Mouse (Mus musculus) layer of hippocampus, postnatal 36 days (tissue): Measurements from ENCODE around the gene Tdrd5. TPM values are rescaled to one million over a fixed set of nuclear protein-coding genes. Genes with fewer than 3 reads are reported as not detected.
"Not testable (repeated sequence)": the region's sequence is repeated elsewhere in the genome, so short reads cannot be mapped to it uniquely, and the experiment has no call there.

Experiments used
- DNase-seq, 2 experiments: peaks; one replicate each; pipeline ENCODE4 v3.0.0; 2022
- total RNA-seq, 2 experiments: library from RNA; stranded (reverse); gene quantifications; 2 replicates each; pipeline ENCODE4 v1.2.3; 2021

The Tdrd5 gene
- 1 to 10 TPM; 6.7 to 8.3 TPM for total RNA-seq

DNA sequence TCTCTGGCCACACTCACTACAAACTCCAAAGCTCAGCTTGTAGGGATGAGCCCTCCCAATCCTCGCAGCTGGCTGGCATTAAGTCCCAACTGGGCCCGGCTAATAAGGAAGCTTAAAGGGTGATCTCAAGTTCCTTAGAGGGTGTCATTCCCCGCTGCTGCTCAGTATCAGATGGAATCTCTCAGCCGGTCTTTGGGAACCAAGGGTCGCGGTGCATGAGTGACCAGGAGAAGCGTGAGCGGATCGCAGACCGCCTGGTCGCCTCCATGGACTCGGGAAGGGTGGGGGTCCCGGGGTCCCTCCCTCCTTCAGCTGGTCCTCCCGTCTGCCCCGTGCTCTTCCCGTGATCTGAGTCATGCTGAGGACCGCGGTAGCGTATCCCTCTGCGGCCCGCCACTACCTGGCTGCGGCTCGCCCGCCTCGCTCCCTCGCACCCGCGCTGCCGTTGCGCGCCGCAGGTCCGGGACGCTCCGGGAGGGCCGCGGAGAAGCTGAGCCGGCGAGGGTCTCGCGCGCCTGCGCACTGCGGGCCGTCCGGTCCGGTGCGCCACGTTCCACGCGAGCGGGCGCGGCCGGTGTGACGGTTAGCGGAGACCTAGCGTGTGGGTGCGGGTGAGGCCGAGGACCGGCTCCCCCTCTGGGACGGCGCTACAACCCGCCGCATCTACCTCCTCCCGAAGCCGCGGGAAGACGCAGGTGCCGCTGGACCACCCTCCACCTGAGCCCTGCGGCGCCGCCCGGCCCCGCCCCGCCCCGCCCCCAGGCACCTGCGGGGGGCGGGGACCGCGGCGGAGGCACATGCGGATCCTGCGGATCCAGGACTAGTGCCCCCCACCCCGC is at the start of gene Tdrd5:
Gene Tdrd5, minus strand, starts transcription at position 754 of the 839 bp plus-strand sequence.
- DNase-seq: peak; percentile 54 to 65

DNA sequence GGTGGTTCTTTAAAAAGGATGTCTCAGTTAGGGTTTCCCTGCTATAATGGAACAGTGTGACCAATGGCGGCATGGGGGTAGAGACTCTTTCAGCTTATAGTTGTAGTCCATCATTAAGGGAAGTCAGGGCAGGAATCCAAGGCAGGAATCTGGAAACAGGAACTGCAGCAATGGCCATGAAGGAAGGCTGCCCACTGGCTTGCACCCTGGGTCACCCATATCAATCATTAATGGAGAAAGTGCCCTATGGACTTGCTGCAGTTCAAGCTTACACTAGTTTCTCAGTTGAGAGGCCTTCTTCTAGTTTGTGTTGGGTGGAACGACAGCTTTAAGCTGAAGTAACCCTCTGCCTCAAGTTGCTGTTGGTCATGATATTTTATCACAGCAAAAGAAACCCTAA is 49.0 kb upstream of the Tdrd5 start:
- DNase-seq: no peak

DNA sequence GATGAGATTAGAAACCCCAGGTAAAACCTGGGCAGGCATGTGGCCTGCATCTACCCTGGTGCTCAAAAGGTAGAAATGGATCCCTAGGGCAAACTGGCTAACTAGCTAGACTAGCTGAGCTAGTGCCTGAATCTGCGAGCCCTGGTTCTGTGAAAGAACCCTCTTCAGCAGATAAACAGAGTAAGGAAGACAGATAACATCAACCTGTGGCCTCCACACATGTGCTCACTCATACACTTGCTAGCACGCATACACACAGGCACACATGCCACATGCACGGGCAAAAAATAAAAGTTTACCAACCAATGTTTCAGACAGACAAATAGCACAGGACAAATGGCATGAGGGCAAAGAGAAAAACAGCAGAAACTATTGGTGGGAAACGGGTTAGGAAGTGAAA is 47.0 kb upstream of the Tdrd5 start:
- no peak for DNase-seq

DNA sequence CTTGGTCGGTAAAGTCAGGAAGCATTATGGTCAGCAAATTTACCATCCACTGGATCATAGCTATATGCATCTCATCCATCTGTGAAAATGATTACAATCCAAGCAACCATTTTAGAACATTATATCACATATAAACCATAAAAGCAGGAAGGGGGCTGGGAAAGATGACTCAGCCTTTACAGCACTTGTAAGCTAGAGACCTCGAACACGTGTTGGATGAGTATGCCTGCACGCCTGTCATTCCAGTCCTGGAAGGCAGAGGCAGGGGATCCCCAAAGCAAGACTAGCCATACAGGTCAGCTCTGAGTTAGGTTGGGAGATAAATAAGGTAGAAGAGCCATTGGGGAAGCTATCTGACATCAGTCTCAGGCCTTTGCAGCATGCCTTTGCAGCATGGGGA is 45.6 kb upstream of the Tdrd5 start:
- DNase-seq: no peak

DNA sequence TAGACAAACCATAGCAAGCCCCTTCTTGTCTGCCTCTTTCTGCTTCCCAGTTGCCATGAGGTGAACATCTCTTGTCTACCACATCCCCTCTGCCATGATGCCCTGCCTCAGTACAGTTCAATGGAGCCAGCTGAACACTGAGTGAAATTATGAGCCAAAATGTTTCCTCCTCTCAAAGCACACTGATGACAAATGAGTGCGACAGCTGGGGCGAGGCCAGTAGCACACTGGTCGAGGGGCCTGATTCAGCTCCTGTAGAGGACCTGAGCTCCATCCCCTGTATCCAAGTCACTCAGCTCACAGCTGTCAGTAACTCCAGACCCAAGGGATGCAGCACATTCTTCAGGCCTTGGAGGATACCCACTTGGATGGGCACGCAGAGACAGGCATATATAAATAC is 42.2 kb upstream of the Tdrd5 start:
- no peak for DNase-seq

DNA sequence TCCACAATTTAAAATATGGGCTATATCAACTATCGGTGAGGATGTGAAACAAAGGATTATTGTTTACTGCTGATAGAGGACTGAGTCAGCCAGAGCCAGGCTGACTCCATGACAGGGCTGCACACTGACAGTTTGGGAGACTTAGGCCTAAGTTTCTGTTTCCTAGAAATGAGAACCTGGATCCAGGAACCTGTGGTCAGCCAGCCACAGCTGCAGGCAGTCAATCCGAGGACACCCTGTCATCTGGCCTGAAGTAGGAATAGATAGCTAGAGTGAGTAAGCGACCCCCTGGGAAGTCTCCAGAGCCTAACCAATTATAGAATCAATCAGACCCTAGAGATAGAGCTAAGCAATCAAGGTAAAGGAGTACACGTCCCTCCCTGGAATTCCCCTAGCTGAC is 41.0 kb upstream of the Tdrd5 start:
- DNase-seq: no peak

DNA sequence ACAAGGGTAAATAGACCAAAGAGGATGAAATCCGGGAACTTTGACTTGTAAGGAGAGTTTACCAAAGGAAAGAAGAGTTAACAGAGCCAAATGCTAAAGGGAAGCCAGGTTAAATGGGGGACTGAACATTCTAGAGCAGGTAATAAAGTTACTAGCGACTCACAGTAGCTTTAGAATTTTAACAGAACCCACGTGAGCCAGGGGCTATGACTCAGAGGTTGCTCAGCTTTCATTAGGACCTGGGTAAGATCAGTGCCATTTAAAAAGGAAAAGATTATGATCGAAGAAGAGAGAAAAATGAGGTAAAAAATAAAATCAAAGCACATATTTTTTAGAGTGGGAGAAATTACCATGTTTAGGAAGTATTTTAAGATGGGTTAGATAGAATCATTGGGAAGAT is 37.4 kb upstream of the Tdrd5 start:
- DNase-seq: no peak

DNA sequence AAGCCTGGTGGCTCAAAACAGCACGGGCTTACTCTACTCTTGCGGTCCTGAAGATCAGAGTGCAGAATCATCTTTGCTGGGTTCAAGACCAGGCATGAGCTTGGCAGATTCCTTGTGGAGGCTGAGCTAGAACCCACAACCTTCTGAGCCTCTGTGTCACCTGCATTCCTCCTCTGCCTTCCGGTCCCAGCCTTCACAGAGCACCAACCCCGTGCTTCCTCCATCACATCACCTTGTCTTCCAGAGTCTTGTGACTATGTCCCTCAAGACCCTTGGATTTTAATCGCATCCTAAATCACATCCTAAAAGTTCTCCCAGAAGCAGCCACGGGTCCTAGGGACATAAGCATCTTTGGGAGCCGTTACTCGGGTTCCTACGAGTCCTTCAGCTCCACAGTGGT is 19.7 kb upstream of the Tdrd5 start:
- no peak for DNase-seq

DNA sequence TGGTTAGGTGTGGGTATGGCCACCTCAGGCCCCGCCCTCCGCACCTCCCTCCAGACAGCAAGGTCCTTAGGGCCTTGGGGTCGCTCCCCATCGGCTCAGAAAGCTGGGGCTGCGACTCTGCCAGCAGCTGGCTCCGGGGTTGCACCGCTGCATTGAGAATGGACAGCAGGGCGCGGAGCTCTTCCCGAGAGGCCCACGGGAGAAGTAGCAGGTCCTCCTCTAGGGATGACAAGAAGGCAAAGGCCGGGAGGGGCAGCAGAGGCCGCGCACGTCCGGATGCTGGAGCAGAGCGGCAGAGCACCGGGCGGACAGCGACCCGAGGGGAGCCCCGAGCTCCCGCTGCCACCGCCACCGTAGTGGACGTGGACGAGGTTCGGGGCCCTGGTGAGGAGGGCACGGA is 7.2 kb upstream of the Tdrd5 start, which contains the start of gene Nphs2:
Gene Nphs2, plus strand, starts transcription at position 98 of the 400 bp plus-strand sequence.
- DNase-seq: no peak

DNA sequence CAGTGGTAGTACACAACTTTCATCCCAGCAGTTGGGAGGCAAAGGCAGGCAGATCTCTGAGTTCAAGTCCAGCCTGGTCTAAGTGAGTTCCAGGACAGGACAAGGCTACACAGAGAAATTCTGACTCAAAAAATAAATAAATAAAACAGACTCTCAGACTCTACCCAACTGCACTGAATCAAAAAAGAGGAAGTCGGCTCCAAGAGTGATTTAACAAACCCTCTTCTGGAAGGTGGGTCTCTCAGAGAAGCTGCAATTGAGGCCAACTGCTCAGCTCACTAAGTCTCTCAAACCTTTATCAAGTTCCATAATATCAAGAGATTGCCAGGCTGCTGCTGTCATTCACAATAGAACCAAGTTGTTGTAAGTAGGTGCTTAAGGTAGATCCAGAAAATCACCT is 5.1 kb upstream of the Tdrd5 start:
- no peak for DNase-seq

DNA sequence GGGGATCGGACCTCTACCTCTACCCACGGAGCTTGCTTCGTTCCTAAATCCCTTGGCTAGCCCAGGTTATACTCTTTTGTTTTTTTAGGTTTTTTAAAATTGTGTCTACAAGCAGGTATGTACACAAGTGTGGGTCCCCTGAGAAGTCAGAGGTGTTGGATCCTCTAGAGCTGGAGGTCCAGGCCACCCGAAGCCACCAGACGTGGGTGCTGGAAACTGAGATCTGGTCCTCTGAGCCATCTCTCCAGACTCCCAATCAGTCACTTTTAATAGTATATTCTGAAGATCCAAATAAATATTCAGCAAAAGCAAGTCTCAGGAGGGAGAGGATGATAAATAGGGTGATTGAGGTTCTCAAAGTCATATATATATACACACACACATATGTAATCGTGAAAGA is 13.4 kb downstream of the Tdrd5 start:
- no peak for DNase-seq

DNA sequence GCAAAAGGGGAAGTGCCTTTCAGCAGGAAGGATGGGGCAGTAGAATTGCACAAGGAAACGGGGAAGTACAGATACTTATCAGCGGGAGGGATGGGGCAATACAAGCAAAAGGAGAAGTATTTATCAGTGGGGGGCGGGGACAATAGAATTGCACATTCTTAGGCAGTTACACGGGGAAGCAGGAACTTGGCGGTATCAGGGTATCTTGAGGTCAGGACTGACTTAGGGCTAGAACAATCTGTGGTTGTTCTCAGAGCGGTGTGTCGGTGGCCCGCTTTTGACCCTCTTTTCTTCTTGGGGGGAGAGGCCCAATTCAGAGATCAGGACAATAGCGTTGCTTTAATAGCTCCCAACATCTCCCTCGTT is 14.3 kb downstream of the Tdrd5 start:
- not testable (repeated sequence) for DNase-seq

DNA sequence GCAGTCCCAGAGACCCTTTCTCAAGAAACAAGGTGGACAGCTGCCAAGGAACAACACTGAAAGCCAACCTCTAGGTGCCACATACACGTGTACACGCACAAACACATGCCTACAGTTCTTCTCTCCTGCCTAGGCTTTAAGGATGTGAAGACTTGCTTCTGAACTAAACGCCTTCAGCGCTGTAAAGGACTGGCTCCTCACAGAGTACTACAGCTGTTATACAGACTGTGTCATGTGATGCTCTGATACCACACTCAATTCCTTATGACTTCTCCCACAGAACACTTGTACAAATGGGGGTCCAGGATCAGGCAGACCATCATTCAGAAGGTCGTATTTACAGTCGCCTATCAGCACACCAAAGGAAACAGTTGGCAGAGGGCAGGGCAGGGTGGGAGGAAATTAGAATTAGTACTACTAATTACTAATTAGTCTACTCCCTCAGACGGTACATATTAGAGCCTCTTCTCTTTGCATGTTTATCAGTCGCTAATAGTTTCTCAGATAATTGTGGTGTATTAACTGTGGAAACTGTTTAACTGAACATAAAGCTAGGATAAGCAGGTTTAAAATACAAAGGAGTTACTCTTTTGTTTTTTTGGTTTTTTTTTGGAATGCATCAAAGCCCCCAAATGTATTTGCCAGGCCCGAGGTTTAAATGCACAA is 14.8 kb downstream of the Tdrd5 start:
- DNase-seq: no peak

DNA sequence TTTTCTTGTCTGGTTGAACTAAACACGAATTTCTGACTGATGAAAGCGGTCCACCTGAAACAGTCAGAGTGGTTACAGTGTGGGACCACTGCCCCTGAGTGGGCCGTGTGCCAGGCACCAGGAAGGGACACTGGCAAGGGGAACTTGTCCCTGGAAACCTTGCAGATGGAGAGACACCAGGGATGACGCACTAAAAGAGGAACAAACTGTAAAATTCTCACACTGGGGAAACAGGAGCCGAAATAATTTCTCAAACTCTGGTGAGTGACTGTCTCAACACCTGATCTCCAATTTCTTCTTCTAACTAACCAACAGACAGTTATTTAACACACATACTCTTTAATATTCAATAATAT is 17.9 kb downstream of the Tdrd5 start:
- DNase-seq: no peak

DNA sequence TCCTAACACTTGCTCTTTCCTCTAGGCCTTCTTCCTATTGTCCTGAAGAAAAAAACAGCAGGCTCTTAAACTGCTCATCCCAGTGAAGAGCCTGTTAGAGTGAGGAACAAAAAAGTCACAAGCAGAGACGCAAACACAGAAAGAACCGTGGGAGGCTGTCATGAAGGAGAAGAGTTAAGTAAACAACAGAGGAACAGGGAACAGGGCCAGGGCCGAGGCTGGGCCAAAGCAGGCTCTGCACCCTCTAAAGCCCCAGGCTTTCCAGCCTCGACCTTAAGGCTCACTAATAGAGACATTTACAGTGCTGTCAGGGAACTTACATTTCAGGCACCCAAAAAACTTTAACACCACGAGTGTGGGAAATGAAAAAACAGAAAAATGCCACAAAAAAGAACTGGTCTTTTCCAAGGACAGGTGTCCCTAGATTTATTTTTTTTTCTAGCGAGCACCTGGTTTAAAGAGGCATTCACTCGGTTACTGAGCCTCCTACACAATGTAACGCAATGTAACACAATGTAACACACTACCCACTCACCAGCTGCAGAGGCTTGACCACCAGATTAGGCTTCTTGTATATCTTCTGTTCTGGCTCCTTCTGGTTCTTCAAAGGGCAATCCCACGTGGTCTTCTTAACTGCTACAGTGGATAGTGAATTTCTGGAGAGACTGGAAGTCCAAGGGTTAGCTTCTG is 18.5 kb downstream of the Tdrd5 start:
- peak in 1 of 2 experiments; percentile 20 for DNase-seq

DNA sequence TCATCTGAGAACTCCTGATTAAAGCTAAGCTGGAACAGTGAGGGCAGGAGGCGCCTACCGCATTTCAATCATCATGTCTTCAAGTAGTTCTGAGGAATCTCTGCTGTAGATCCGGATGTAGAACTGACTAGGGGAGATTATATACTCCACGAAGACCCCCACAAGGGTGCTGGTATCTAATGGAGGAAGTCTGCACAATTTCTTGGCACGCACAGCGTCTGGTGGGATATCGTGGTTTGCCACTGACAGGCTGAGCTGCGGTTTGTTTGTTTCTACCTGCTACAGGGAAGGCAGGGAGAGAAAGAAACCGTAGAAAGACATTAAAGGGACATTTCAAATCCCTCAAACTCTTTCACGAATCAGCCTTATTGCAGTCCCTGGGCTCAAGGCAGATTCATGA is 19.3 kb downstream of the Tdrd5 start:
- no peak for DNase-seq

DNA sequence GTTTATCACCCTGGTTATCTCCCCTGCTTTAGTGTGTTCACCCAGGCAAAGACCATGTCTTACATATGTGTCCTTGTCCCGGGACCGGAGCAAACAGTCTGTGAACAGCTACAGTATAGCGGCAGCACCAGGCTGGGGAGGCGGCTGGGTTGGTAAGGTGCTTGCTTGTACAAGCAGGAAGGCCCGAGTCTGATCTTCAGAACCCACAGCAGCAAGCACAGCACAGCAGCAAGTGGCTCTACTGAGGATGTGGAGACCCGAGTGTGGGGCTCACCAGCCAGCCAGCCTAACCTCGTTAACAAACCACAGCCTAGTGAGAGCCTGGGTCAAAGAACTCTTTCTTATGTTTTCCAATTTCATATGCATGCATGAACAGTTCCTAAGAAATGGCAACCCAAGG is 23.3 kb downstream of the Tdrd5 start:
- no peak for DNase-seq

DNA sequence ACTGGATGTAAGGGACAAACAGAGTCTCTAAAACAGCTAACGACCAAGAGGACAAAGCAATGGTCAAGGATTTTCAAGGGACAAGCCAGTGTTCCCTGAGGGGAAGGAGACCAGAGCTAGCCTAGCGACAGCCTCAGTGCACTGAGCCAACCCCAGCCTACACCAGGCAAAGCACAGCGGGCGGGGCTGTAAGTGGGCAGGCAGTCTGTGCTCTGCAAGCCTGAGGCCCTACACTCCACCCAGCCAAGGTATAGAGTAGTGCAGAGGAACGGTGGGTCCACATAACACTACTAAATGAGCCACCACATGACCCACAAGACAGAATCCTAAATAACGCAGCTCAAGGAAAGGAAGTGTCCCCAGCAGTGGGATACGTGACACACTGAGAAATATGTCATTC is 29.8 kb downstream of the Tdrd5 start:
- no peak for DNase-seq

DNA sequence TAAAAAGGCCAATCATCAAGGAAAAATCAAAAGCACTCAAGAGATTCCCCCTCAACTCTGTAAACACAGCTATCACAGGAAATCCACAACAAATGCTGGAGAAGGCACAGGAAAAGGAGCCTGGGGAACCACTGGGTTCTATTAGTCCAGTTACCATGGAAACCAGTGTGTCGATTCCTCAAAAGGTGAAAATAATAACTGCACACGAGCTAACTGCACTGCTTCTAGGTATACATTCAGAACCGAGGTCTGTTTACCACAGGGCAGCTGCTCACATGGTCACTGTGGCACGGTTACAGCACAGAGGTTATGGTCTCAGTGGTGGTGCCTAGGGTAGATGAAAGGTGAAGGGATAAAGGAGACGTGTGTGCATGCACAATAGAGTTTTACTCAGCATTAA is 31.8 kb downstream of the Tdrd5 start:
- no peak for DNase-seq

DNA sequence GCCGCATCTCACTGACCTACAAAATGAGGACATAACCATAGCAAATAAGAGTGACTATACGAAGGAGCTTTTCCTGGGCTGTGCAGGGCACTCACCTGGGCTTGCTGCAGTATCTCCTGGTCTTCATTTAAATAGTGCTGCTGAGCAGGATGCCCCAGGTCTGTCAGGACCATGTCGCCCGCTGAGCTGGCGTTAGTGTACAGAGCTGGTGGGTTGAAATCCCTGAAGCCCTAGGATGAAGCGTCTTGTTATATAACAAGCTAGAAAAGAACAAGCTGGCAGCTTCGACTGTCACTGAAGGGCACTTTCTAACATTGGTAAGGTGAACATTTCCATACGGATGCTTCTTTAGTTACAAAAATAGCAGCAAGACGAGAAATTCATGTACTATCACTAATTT is 33.0 kb downstream of the Tdrd5 start:
- DNase-seq: no peak

DNA sequence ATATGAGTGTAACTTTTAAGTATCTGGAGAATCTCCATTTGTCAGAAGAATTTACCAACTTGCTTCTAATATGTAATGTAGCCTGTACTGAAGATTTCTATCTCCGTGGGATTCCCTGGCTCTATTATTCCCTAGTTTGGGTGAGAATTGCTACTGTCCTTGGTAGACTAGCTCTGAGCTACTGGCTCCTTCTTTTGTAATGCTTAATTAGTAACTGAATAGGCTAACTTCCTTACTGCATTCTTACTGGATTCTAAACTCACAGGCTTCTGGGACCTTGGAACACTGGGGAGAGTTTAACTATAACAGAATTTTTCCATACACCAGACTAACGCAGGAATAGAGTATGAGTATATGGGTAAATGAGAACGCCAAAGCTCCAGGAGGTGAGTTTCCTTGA is 34.9 kb downstream of the Tdrd5 start:
- not testable (repeated sequence) for DNase-seq

DNA sequence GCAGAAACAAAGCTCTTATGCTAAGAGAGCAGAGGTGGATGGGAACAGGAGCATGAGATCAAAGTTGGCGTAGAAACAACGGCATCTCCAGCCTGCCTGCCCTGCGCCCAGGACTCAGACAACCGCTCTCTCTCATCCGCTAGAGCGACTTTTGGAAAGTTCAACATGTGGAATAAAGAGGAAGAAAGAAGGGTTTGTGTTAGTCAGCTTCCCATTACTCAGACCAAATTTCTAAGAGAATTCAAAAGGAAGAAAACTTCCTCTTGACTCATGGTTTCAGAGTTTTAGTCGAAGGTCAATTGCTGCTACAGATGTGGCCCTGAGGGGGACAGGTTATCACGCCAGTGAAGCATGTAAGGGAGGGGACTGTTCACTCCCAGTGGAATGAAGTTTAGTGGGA is 39.5 kb downstream of the Tdrd5 start:
- DNase-seq: no peak

DNA sequence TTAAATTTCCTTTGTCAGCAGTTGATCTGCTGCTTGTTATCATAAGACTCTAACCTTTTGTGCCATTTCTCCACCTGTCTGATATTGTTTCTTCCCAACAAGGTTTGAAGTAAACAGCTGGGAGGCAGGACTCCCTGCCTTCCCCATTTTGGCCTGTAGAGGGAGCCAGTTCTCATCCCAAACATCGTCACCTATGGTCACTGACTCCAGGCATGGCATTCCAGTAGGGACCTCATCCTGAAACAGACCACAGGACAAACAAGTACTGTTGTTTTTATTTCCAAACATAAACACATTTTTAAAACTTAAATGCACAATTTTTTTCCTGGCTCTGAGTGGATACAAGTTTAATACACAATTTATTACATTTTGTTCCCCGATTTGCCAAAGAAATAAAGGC is 40.1 kb downstream of the Tdrd5 start:
- peak; percentile 27 to 29 for DNase-seq

DNA sequence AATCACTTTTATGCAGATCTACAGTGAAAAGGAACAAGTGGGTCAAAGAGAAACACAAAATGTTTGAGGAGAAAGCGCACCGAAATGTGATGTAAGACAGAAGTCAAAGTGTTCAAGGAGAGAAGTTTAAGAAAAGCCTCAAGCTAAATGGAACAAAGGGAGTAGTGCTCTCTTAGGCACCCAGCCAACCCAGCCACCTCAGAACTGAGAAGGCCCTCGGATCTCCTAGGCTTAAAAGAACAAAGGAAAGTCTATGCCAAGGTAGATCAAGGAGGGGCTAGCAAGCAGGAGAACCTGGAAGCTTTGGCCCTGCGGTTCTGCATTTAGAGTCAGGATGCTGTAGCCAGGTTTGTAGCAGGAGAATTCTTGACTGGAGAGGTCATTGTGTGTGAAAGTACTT is 48.6 kb downstream of the Tdrd5 start:
- DNase-seq: no peak
